Mouse (Mus musculus) gastrocnemius, postnatal 10 days (tissue): Measurements from ENCODE around the gene Rab17. TPM values are rescaled to one million over a fixed set of nuclear protein-coding genes. Genes with fewer than 3 reads are reported as not detected.

Experiments
- DNase-seq: peaks from one replicate; pipeline ENCODE4 v3.0.0; 2021; ENCODE audit warnings: mixed read lengths
- total RNA-seq, 2 experiments: library from RNA; stranded (reverse); gene quantifications; 2 replicates each; pipeline ENCODE4 v1.2.3; 2021

The Rab17 gene
- total RNA-seq, 2 experiments from 2014 or later = not detected

DNA sequence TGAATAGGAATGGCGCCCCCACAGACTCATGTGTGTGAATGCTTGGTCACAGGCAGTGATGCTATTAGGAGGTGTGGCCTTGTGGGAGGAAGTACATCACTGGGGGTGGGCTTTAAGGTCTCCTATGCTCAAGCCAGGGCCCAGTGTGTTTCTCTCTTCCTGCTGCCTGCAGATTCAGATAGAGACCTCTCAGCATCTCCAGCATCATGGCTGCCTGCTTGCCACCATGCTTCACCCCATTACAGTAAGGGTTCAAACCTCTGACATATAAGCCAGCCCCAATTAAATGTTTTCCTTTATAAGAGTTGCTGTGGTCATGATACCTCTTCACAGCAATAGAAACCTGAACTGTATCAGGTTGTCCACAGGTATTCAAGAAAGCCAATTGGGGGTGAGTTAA lies 26.5 kb upstream of the Rab17 start:
- DNase-seq = no peak

- DNase-seq = no peak
These were observed 11.9 kb upstream of the Rab17 start for GRCm38 (mm10) chr1:90981346-90981745.

GRCm38 (mm10) chr1:90980638-90981330 lies 11.3 kb upstream of the Rab17 start:
- DNase-seq = peak; percentile 2

DNA sequence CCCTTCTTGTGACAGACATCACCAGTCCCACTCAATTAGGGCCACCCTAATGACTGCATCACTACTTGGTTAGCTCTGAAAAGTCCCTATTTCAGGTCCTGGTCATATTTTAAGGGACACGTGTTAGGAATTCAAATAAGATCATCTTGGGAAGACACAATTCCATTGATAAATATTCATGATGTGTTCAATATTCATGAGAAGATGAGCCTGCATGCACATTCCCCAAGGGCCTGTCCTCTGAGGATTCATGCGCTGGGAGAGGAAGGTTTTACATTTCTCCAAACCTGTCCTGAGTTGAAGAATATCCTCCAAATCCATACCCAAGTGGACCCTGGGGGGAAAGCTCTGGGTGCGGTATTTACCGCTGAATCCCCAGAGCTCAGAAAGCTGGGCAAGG lies 6.5 kb upstream of the Rab17 start:
- DNase-seq = no peak

GRCm38 (mm10) chr1:90974906-90975649 lies 5.6 kb upstream of the Rab17 start:
- DNase-seq = peak; percentile 45

DNA sequence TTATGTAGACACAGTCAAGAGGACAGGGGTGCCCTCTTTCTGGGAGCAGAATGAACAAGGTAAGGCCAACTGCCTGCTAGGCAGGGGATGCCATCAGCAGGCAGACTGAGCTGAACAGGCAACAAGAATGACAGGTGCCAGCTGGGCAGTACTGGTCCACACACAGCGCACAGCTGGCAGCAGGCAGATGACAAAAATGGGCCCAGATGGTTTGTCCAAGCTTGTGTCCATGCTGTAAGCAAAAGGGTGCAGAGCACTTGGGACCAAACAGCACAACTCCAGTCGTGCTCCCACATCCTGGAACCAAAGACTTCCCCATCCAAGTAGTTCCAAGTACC lies 4.1 kb upstream of the Rab17 start:
- DNase-seq = no peak

DNA sequence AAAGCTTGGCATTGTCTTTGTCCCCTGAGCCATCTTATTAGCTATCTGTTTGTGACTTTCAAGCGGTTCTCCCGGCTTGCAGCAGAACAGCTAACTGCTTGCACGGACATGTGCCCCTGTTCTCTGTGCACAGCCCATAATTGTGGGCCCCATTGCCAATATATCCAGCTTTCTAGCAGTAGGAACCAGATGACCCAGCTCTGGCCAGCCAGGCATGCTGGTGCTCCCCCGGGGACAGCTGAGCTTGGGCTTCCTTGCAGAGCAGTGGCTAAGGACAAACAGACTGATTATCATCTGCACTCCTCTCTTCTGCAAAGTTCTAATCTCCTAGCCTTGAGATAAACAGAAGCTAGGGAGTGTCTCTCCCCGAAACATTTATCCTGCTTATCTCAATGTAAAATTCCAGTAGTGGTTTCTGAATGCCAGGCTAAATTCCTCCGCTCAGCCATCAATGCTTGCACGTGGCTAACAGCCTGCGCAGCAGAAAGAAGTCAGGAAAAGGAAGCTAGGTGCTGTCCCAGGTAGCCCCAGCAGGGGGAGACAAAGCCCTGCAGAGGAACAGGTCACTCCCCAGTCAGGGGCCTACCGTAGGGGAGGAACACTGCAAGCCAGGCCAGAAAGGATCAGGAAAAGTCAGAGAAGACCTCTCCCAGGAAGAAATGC lies 3.6 kb upstream of the Rab17 start:
- DNase-seq = peak; percentile 97

DNA sequence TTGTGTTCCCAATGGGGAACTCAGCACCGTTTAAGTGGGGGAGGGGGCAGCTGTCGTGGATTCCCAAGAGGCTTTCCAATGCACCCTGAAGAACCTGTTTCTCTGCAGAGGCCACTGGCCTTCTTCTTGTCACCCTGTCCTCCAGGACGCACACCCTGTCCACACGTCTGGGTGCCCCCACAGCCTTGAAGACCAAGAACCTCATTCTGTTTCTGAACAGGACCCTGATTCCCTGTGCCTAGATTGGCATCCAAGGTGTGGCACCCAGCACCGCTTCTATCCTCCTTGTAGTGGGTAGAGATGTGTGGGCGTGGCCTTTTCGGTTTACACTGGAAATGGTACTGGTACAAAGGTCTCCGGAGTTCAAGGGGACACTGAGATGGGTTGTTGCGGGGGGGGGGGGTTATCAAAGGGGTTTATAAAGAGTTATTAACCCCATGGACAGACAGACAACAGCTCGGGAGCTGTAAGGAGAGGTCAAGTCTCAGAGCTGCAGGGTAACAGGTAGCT lies 475 bp upstream of the Rab17 start:
- DNase-seq = no peak

- no peak for DNase-seq
These were observed 812 bp downstream of the Rab17 start for GRCm38 (mm10) chr1:90968649-90969048.

DNA sequence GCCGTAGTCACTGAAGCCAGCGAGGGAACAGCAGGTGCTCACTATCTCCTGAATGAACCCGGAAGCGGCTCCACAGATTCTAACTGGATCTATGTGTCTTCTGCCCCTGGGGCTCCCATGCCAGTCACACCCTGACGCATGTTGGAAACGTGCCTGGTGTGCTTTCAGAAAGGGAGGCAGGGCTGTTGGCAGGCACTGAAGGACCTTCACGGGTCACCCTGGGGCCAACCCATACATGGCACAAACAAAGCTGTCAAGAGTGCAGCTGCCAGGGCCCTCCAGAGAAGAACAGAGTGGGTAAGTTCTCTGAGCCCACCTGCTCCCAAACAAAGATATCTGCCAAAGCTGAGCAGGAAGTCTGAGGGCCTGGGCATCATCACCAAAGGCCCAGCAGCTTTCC lies 1.9 kb downstream of the Rab17 start:
- DNase-seq = peak; percentile 53

- DNase-seq = no peak
These were observed 6.5 kb downstream of the Rab17 start for GRCm38 (mm10) chr1:90962994-90963393.

DNA sequence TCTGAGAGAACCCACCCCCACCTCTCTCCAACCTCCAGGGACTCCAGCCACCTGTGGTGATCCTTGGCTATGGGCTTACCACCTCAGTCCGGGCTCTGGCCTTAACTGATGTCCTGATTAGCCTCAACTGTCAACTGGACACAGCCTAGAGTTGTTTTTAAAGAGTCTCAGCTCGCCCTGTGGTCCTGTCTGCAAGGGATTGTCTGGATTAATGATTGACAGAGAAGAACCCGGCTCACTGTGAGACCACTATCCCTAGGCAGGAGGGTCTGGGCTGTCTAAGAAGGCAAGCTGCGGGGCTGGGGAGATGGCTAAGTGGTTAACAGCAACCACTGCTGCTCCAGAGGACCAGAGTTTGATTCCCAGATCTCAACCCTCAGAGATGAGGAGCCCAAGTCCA lies 6.9 kb downstream of the Rab17 start:
- DNase-seq = no peak

DNA sequence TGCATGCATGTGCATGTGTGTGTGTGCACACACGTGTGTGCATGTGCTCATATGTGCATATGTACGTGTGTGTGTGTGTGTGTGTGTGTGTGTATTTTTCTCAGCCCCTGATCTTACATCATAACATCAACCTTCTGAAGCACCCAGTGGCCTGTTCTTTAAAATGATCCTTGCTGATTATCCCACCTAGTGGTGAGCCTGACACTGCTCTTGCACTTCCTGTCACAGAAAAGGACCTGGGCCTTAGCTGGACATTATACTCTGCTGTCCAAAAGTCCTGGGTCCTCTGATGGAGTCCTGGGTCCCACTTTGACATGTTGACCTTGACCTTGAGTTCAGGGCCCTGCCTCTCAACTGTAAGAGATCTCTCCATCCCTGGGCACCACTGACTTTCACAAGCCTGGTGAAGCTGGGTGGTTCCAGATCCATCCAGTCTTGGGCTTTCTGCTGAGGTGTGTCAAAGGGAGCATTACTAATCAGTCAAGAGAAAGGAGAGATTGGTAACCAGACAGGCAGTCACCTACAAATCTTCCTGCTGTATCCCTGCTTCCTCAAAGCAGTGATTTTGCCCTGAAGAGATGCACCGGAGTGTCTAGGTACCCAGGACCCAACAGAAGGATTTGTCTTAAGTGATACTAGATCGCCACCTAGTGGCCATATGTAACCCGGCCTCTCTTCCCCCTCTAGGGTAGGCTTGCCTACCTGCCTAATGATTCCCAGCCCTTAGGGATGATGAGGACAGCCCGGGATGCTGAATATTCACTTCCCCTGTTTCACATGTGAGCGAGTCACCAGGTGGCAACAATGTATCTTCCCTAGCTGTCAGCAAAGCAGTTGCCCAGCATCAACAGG lies 13.0 kb downstream of the Rab17 start:
- DNase-seq = peak; percentile 61

DNA sequence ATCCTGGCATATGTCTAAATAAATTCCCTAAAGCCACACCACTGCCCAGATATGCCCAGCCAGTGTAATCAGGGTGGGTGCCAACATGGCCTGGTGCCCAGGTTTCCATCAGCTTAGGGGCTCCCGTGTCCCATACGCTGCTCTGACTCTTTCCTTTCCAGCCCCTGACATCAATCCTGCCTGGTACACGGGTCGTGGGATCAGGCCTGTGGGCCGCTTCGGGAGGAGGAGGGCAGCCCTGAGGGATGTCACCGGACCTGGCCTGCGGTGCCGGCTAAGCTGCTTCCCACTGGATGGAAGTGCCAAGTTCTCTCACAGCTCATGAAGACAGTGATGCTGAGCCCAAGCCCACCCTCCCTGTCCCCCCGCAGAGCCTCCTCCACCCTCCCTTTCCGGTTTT lies 15.8 kb downstream of the Rab17 start:
- DNase-seq = no peak

- no peak for DNase-seq
These were observed 16.7 kb downstream of the Rab17 start, which contains the start of gene Prlh for GRCm38 (mm10) chr1:90952808-90953207. Gene Prlh, plus strand, starts transcription at chr1:90953108.

GRCm38 (mm10) chr1:90951670-90952069 lies 17.8 kb downstream of the Rab17 start:
- no peak for DNase-seq

GRCm38 (mm10) chr1:90949309-90949708 lies 20.2 kb downstream of the Rab17 start:
- DNase-seq = no peak

GRCm38 (mm10) chr1:90947252-90947651 lies 22.2 kb downstream of the Rab17 start:
- DNase-seq = no peak

DNA sequence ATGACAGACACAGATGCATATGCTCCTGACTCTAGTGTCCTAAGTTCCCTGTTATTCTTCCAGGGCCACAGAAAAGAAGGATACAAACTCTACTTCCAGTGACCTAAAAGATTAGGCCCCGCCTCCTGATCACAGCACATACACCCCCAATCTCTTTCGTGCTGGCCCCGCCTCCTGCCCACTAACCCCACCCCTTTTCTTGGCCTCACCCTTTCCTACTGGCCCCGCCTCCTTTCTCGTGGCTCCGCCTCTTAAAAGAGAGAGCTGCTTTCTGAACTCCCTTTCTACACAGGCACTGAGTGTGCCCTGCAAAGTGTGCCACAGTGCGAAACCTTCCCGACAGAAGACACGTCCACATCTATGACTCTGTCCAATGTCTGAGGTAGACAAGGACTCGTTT lies 24.3 kb downstream of the Rab17 start:
- DNase-seq = no peak

DNA sequence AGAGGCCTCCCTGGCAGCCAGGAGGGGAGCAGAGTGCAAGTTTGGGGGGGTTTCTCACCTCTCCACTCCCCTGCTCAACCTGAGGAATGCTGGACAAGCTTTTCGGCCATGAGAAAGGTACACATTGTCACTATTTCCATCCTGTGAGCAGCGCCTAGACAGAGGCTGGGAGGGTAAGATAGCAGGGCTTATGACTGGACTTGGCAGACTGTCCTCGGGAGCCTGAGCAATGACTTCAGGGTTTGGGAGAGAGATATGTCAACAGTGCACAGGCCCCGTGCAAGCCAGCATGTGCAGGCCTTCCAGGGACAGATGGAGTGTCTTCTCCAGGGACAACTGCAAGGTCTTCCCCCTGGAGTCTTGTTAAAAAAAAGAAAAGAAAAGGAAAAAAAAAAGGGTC lies 29.5 kb downstream of the Rab17 start:
- DNase-seq = no peak

DNA sequence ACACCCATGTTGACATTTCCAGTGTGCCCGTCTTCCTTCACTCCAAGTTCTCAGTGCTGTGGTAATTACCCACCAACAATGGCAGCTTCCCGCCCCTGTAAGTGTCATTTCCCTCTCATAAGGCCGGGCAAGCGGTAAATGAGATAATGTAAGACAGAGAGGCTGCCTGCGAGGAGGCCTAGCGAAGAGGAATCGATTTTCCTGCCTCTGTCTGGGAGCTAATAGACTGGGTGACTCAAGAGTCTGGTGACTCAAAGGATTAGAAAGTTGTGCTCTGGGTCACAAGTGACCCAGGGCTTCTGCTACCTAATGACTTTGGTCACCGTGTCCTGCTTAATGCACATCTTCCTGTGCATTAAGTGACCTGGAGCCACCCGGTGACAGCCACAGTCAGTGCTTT lies 32.5 kb downstream of the Rab17 start:
- DNase-seq = no peak

DNA sequence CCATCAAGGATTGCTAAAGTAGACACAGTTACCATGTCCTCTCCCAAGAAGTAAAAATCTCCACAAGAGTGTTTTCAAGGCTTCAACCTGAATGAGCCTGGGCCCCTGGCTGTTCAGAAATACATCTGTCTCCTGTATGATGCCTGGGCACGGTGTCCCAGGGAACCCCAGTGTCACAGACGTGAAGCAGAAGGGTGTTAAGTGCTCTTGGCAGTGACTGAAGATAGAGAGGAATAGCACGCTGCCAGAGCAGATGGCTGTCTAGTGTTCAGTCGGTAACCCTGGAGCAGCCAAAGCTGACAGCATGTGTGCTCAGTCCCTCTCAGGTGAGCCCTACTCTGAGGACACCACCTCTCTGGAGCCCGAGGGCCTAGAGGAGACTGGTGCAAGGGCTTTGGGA lies 36.5 kb downstream of the Rab17 start:
- no peak for DNase-seq
